Comparison of ENCODE assay signal across 8 mouse cellular contexts in genomic region chr10:43220910-43221625, GRCm38 (mm10). TPM values are rescaled to one million over a fixed set of nuclear protein-coding genes. Genes with fewer than 3 reads are reported as not detected.
DNase-seq lines count a peak whose midpoint lies in the region; ATAC-seq and TF ChIP-seq lines count a peak whose summit lies in the region.

TSS of gene Pdss2 (plus strand) at chr10:43221486.

- peak; percentile 95 for DNase-seq in A20 (ENCODE audit: low read depth, low spot score)
- DNase-seq in liver, adult 2 months (ENCODE audit: extremely low read depth, low read depth, low spot score), result peak; percentile 91
- peak; percentile 94 for DNase-seq in splenic B cell, adult 2 months (ENCODE audit: low read depth, low spot score)

- no peaks in the 10 kb centered on the region for H3K27me3 ChIP-seq in heart, embryonic 11.5 days (ENCODE audit: control insufficient read depth, insufficient read depth, low read length)
- H3K27me3 ChIP-seq in kidney, embryonic 16.5 days (ENCODE audit: insufficient read depth, low read length), result no peaks in the 10 kb centered on the region
- H3K27me3 ChIP-seq in liver, adult 2 months (ENCODE audit: control insufficient read depth, insufficient read depth, low read length), result no peaks in the 10 kb centered on the region
- H3K27me3 ChIP-seq in myocyte (ENCODE audit: control insufficient read depth, insufficient read depth, insufficient read length), result no peaks in the 10 kb centered on the region
- no peaks in the 10 kb centered on the region for H3K27me3 ChIP-seq in splenic B cell, adult 2 months (ENCODE audit: control insufficient read depth, insufficient read depth, low read length, poor library complexity, severe bottlenecking)

- H3K4me1 ChIP-seq in bone marrow macrophage, adult 2 months (ENCODE audit: control insufficient read depth, insufficient read depth, low read length), result 0 out of 2 replicates have a peak, but pooled peaks cover 4% of the 10 kb centered on the region
- no peaks in the 10 kb centered on the region for H3K4me1 ChIP-seq in embryonic fibroblast, embryonic 13.5 days (ENCODE audit: control insufficient read depth, insufficient read depth, low read length)
- peaks cover 7% of the 10 kb centered on the region for H3K4me1 ChIP-seq in heart, embryonic 11.5 days (ENCODE audit: control insufficient read depth, insufficient read depth, low read length)
- H3K4me1 ChIP-seq in kidney, embryonic 16.5 days (ENCODE audit: insufficient read depth, low read length), result peaks cover 12% of the 10 kb centered on the region; the same call in 1 of the 2 replicates
- peaks cover 6% of the 10 kb centered on the region for H3K4me1 ChIP-seq in liver, adult 2 months (ENCODE audit: control insufficient read depth, insufficient read depth, low read length)

- peak within 1 kb of the TSS; percentile 97 for H3K9ac ChIP-seq in heart, embryonic 11.5 days (ENCODE audit: low read depth, low read length)
- H3K9ac ChIP-seq in kidney, embryonic 16.5 days (replicated peaks; ENCODE audit: low read length), result peak within 1 kb of the TSS; percentile 96
- peak within 1 kb of the TSS; percentile 94 for H3K9ac ChIP-seq in liver, adult 2 months (ENCODE audit: low read depth, low read length)

- peak within 1 kb of the TSS; percentile 26 for H3ac ChIP-seq in myocyte (ENCODE audit: control insufficient read depth, insufficient read length)

- peak; percentile 94 for ATAC-seq in heart, embryonic 11.5 days (replicated peaks; ENCODE audit: insufficient number of reproducible peaks, low FRiP score, low TSS enrichment)
- peak; percentile 99 for ATAC-seq in kidney, embryonic 16.5 days (ENCODE audit: low FRiP score, low TSS enrichment)

- no peak for TF ChIP-seq CTCF in bone marrow macrophage, adult 2 months (IDR thresholded peaks at IDR 0.05; ENCODE audit: low read depth, low read length)
- no peak for TF ChIP-seq CTCF in embryonic fibroblast, embryonic 13.5 days (IDR thresholded peaks at IDR 0.05; ENCODE audit: borderline replicate concordance, insufficient read depth, low read length)
- no peak for TF ChIP-seq CTCF in liver, adult 2 months (IDR thresholded peaks at IDR 0.05; ENCODE audit: low read depth, low read length)

- H3K4me3 ChIP-seq in bone marrow macrophage, adult 2 months (ENCODE audit: insufficient read depth, low read length), result peak within 1 kb of the TSS; percentile 66
- H3K4me3 ChIP-seq in embryonic fibroblast, embryonic 13.5 days (ENCODE audit: insufficient read depth, low read length), result peak within 1 kb of the TSS; percentile 65
- peak within 1 kb of the TSS; percentile 92 for H3K4me3 ChIP-seq in heart, embryonic 11.5 days (ENCODE audit: low read depth, low read length)
- H3K4me3 ChIP-seq in kidney, embryonic 16.5 days (ENCODE audit: low read length), result peak within 1 kb of the TSS; percentile 71
- peak within 1 kb of the TSS; percentile 97 for H3K4me3 ChIP-seq in liver, adult 2 months (ENCODE audit: insufficient read depth, low read depth, low read length)
- H3K4me3 ChIP-seq in myocyte, result peak within 1 kb of the TSS; percentile 98

- H3K4me2 ChIP-seq in heart, embryonic 11.5 days, result peak within 1 kb of the TSS; percentile 92
- peak within 1 kb of the TSS; percentile 74 for H3K4me2 ChIP-seq in kidney, embryonic 16.5 days (replicated peaks; ENCODE audit: low read depth, low read length)
- peak within 1 kb of the TSS; percentile 95 for H3K4me2 ChIP-seq in myocyte (ENCODE audit: low read depth)

- H3K79me2 ChIP-seq in liver, adult 2 months (ENCODE audit: control insufficient read depth, insufficient read depth, low read length), result peaks cover 3% of the 10 kb centered on the region; the same call in 1 of the 2 replicates
- H3K79me2 ChIP-seq in myocyte (ENCODE audit: control insufficient read depth, insufficient read depth), result peaks cover 12% of the 10 kb centered on the region

- H3K9me3 ChIP-seq in heart, embryonic 11.5 days (replicated peaks; ENCODE audit: control insufficient read depth, low read length), result no peaks in the 10 kb centered on the region
- no peaks in the 10 kb centered on the region for H3K9me3 ChIP-seq in kidney, embryonic 16.5 days (ENCODE audit: low read length)

- peak within 1 kb of the TSS; percentile 79 for H3K27ac ChIP-seq in bone marrow macrophage, adult 2 months (ENCODE audit: insufficient read depth, low read depth, low read length)
- H3K27ac ChIP-seq in embryonic fibroblast, embryonic 13.5 days (ENCODE audit: insufficient read depth, low read length), result peak within 1 kb of the TSS; percentile 63
- peak within 1 kb of the TSS; percentile 92 for H3K27ac ChIP-seq in heart, embryonic 11.5 days (ENCODE audit: low read depth, low read length)
- peak within 1 kb of the TSS; percentile 94 for H3K27ac ChIP-seq in kidney, embryonic 16.5 days (ENCODE audit: low read length)
- peak within 1 kb of the TSS; percentile 94 for H3K27ac ChIP-seq in liver, adult 2 months (replicated peaks; ENCODE audit: insufficient read depth, low read depth, low read length)

- under 1% methylated on average over 50 of the region's 50 CpGs for WGBS in heart, embryonic 11.5 days (ENCODE audit: insufficient replicate concordance)
- WGBS in kidney, embryonic 16.5 days, result under 1% methylated on average over 50 of the region's 50 CpGs
- under 1% methylated on average over 50 of the region's 50 CpGs for WGBS in liver, adult 2 months

- H3K36me3 ChIP-seq in heart, embryonic 11.5 days (ENCODE audit: control insufficient read depth, insufficient read depth, low read length), result no peaks in the 10 kb centered on the region
- H3K36me3 ChIP-seq in kidney, embryonic 16.5 days (ENCODE audit: insufficient read depth, low read length), result peaks cover 6% of the 10 kb centered on the region; the same call in 1 of the 2 replicates
- H3K36me3 ChIP-seq in liver, adult 2 months (ENCODE audit: control insufficient read depth, insufficient read depth, low read length), result no peaks in the 10 kb centered on the region
- H3K36me3 ChIP-seq in myocyte (ENCODE audit: control insufficient read depth, insufficient read depth), result no peaks in the 10 kb centered on the region
- H3K36me3 ChIP-seq in splenic B cell, adult 2 months (ENCODE audit: control insufficient read depth, insufficient read depth, low read length, poor library complexity, severe bottlenecking), result no peaks in the 10 kb centered on the region

- 0 out of 2 replicates have a peak, but pooled peaks have one; percentile 41 for TF ChIP-seq POLR2A in bone marrow macrophage, adult 2 months (IDR thresholded peaks at IDR 0.05; ENCODE audit: borderline replicate concordance, low read depth, low read length)
- TF ChIP-seq POLR2A in embryonic fibroblast, embryonic 13.5 days (IDR thresholded peaks at IDR 0.05; ENCODE audit: low read depth, low read length), result peak; percentile 98
- TF ChIP-seq POLR2A in liver, adult 2 months (IDR thresholded peaks at IDR 0.05; ENCODE audit: extremely low read depth, insufficient read depth, low read length), result peak; percentile 92
- peak; percentile 99 for TF ChIP-seq POLR2A in myocyte (IDR thresholded peaks at IDR 0.05; ENCODE audit: insufficient read length, low read depth)

TF ChIP-seq in myocyte, 11 proteins besides CTCF, POLR2A, EP300 and RAD21:
- TF ChIP-seq POLR2AphosphoS2 (IDR thresholded peaks at IDR 0.05; ENCODE audit: insufficient read length, low read depth) (peak; percentile 100), SRF (IDR thresholded peaks at IDR 0.05; ENCODE audit: control insufficient read depth, insufficient read length, low read depth) (peak; percentile 85), REST (IDR thresholded peaks at IDR 0.05; ENCODE audit: insufficient read depth, insufficient read length) (peak; percentile 31), MAX (IDR thresholded peaks at IDR 0.05; ENCODE audit: low read depth) (no peak), MYOD1 (IDR thresholded peaks at IDR 0.05; ENCODE audit: control insufficient read depth in 1 of 3, insufficient read length in 2 of 3, low read depth in 2 of 3) (peak in 2 of 3 experiments; percentile 17 to 49), MYOG (IDR thresholded peaks at IDR 0.05; ENCODE audit: control insufficient read depth in 1 of 3, insufficient read depth in 1 of 3, insufficient read length in 2 of 3, low read depth in 2 of 3) (peak in 1 of 3 experiments; percentile 74), CEBPB (IDR thresholded peaks at IDR 0.05; ENCODE audit: insufficient read depth, poor library complexity, severe bottlenecking) (no peak)
TF ChIP-seq in myocyte: peak in this region for 5.

RNA-seq across cellular contexts. Expression of gene Pdss2, which starts in this region (rescaled TPM):
- 5.9 and 6.1 TPM in 2 replicates for polyA plus RNA-seq in bone marrow macrophage, adult 2 months (2012; ENCODE audit: insufficient read depth, insufficient read length, missing spikeins)
- 7.1 and 10.9 TPM in 2 replicates for polyA plus RNA-seq in embryonic fibroblast, embryonic 13.5 days (2011; ENCODE audit: insufficient read length, low read depth, missing spikeins)
- polyA plus RNA-seq in heart, embryonic 11.5 days (2014; fragmentation: Nextera tagmentation; extraction: Ambion mirVana), result 10.6 and 11.6 TPM in 2 replicates
- polyA plus RNA-seq in kidney, embryonic 16.5 days (2015; fragmentation: Nextera tagmentation; extraction: Ambion mirVana), result 16.4 and 18.0 TPM in 2 replicates
- 10.3 and 12.2 TPM in 2 replicates for total RNA-seq in liver, adult 2 months (2014; rRNA removed)
- 10.2 and 12.2 TPM in 2 replicates for polyA plus RNA-seq in liver, adult 2 months (2012; rRNA removed)
- 8.5 TPM for polyA plus RNA-seq in myocyte (2012; fragmentation: generic; extraction: Trizol)

Comparison
In these comparisons a context has a peak if more than half of its experiments do, and no peak if none do; other contexts are left out.
1. Peak in every context shown above with its lines: DNase-seq, ATAC-seq, H3K4me3 ChIP-seq and H3K27ac ChIP-seq.
2. POLR2A ChIP-seq: peak in every context shown above with its lines; median percentile 99 in myocyte; 98 in embryonic fibroblast, embryonic 13.5 days; 92 in liver, adult 2 months; 41 in bone marrow macrophage, adult 2 months.